Mouse (Mus musculus): ENCODE measurements around the gene Gm42906.

DNA sequence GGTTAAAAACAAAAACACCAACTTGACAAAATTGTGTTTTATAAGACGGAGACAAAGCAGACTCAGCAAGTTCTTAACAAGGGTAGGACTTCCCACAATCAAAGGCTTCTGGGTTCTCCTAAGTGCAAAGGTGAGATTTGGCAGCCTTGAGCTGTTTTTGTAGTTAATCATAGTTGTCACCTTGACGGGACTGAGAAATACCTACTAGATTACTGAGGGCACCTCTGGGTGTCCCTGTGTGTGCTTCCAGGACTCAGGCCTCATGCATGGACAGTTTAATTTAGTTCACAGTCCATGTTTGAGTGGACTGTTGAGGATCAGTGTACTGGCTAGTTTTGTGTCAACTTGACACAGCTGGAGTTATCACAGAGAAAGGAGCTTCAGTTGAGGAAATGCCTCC is 403.5 kb downstream of the Gm42906 start:
- TF ChIP-seq TAL1 (IDR thresholded peaks at IDR 0.05; ENCODE audit: low read length) (no peak), GATA1 (IDR thresholded peaks at IDR 0.05; ENCODE audit: low read length) (no peak)
